Mouse (Mus musculus): ENCODE data around the gene Hist1h4h. TPM values are rescaled to one million over a fixed set of nuclear protein-coding genes. Genes with fewer than 3 reads are reported as not detected.
"Not testable (repeated sequence)": the region's sequence is repeated elsewhere in the genome, so short reads cannot be mapped to it uniquely, and the experiment has no call there.

The Hist1h4h gene
- total RNA-seq, 2 experiments from 2014 or later: 743 to 812 TPM

DNA sequence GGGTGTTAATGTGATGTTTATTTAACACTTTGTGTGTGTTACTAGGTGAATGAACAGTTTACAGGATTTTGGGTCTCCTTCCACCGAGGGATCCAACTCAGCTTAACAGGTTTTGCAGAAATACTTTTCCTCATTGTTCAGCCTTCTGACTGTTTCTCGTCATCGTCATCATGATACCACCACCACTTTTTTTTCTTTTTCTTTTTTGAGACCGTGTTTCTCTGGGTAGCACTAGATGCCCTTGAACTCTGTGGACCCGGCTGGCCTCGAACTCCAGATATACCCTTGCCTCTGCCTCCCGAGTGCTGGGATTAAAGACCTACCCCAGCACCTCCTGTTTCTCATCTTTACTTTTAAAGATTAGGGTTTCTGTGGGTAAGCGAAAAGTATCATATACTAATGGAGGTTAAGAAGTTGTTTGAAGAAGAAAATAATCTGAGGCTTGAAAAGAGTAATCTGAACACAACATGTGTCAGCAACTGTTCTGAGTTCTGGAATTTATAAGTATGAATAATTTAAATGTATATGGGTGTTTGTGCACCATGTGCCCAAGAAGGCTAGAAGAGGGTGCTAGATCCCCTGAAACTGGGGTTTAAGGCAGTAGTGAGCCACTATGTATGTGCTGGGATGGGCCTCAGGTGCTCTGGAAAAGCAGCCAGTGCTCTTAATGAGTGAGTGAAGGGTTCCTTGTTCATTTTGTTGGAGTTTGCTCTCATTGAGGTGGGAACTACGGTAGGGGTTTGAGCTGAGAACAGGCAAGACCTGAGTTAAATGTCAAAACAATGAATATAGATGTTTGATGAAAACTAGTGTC, 1.6 kb downstream of the Hist1h4h start:
- intact Hi-C loops (cut with DNase I): loop anchor here (5.0 to 10.0 kb wide), 3 partner anchors 50 to 1490 kb away; partner anchors contain the start of genes Hist1h2ag, Hist1h2bb, Hist1h2bj and Hist1h3c
- no peak for DNase-seq

DNA sequence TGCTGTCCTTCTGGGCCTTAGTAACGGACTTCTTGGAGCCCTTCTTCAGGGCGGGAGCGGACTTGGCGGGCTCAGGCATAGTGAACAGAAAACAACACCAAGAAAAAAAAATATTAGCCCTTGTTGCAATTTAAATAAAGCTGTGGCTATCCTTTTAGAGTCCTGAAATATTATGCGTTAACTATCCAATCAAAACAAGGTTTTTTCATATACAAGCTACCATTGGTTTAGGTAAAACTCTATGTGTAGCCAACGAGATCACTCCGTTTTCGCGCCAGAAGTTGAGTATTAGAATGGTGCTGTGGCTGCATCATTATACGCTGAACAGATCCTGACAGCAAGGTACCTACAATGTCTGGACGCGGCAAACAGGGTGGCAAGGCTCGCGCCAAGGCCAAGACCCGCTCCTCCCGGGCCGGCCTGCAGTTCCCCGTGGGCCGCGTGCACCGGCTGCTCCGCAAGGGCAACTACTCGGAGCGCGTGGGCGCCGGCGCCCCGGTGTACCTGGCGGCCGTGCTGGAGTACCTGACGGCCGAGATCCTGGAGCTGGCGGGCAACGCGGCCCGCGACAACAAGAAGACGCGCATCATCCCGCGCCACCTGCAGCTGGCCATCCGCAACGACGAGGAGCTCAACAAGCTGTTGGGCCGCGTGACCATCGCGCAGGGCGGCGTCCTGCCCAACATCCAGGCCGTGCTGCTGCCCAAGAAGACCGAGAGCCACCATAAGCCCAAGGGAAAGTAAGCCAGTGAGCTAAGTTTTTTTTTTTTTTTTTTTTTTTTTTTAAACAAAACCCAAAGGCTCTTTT, 2.9 kb downstream of the Hist1h4h start, which contains the start of gene Hist1h2af:
Gene Hist1h2af, plus strand, starts transcription at position 347 of the 808 bp plus-strand sequence.
- intact Hi-C loops (cut with DNase I): loop anchor here (5.0 to 10.0 kb wide), 3 partner anchors 49 to 1491 kb away; partner anchors contain the start of genes Hist1h2ag, Hist1h2bb, Hist1h2bj and Hist1h3c

GRCm38 (mm10) chr13:23534368-23535131, 3.7 kb downstream of the Hist1h4h start:
- intact Hi-C loops (cut with DNase I): loop anchor here (5.0 to 10.0 kb wide), 3 partner anchors 48 to 1492 kb away; partner anchors contain the start of genes Hist1h2ag, Hist1h2bb, Hist1h2bj and Hist1h3c
- no peak for DNase-seq

More for the DNA sequence above, 2.9 kb downstream of the Hist1h4h start, which contains the start of gene Hist1h2af:
- DNase-seq: peak; percentile 77 to 79

DNA sequence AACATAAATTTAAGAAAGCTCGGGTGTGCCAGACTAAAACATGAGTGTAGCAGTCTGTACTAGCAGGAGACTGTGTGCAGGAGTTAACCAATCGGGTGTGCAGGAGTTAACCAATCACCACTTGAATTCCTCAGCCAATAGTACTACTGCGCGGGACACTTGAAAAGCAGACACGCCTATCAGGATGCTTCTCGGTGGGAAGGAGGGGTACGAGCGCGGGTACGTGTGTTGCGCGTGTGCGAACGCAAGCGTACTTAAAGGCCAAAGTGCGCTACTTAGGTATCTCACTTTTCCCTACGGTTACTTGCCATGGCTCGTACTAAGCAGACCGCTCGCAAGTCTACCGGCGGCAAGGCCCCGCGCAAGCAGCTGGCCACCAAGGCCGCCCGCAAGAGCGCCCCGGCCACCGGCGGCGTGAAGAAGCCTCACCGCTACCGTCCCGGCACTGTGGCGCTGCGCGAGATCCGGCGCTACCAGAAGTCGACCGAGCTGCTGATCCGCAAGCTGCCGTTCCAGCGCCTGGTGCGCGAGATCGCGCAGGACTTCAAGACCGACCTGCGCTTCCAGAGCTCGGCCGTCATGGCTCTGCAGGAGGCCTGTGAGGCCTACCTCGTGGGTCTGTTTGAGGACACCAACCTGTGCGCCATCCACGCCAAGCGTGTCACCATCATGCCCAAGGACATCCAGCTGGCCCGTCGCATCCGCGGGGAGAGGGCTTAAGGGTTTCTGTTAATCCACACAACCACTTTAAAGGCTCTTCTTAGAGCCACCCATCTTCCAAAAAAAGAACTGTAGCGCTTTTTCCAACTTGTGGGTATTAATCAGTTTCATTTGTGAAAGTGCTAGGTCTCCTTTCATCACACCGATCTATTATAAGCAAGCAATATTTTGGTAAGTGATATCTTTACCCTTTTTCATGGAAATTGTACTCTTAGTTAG, 4.6 kb downstream of the Hist1h4h start, which contains the start of gene Hist1h3g:
Gene Hist1h3g, plus strand, starts transcription at position 286 of the 939 bp plus-strand sequence.
- intact Hi-C loops (cut with DNase I): loop anchor here (10.0 kb wide), 1 partner anchor 209 kb away; the partner anchor contains the start of genes Hist1h2bb and Hist1h3c
- peak; percentile 92 to 93 for DNase-seq

- no peak for DNase-seq
- intact Hi-C loops (cut with DNase I): loop anchor here (10.0 kb wide), 1 partner anchor 209 kb away; the partner anchor contains the start of genes Hist1h2bb and Hist1h3c
These were observed 5.4 kb downstream of the Hist1h4h start for GRCm38 (mm10) chr13:23536076-23536822.

DNA sequence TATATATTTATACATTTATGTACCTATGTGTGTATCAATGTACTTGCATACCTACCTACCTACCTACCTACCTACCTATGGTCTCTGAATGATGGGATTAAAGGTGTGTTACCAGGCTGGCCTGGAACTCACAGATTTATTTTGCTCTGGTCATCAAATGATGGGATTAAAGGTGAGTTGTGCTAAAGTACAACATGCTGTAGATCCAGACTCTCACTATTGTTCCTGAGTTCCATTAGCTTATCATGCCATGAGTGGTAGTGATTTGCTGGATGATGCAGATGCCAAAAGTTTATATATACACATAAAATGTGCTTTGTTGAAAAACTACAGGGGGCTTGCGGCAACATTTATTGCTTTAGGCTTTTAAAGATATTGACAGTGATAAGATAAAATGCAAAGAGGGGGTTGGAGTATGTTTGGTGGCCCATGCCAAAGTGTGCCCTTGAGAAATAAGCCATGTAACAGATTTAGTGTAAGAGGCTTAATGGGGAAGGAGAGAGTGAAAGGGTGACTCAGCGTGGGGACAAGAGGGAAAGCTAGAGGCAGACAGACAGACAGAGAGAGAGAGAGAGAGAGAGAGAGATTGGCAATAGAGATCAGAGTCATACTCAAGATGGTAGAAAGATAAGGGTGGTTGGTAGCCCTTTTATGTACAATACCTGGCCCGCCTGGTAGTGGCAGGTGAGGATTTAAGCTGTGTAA, 6.3 kb downstream of the Hist1h4h start:
- no peak for DNase-seq
- intact Hi-C loops (cut with DNase I): loop anchor here (10.0 kb wide), 1 partner anchor 208 kb away; the partner anchor contains the start of genes Hist1h2bb and Hist1h3c

- DNase-seq: no peak
- intact Hi-C loops (cut with DNase I): loop anchor here (10.0 kb wide), 1 partner anchor 207 kb away; the partner anchor contains the start of genes Hist1h2bb and Hist1h3c
These were observed 7.4 kb downstream of the Hist1h4h start for GRCm38 (mm10) chr13:23538249-23538648.

DNA sequence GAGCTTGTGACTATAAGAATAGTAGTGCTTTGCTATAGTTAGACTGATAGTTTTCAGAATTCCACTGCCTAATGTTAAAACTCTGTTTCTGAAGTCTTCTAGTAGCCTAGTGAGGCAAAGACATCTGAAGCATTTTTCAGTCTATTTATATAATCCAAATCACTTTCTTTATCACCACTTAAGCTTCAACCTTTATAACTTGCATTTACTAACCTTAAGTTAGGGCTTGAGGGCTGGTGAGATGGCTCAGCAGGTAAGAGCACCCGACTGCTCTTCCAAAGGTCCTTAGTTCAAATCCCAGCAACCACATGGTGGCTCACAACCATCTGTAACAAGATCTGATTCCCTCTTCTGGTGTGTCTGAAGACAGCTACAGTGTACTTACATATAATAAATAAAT, 9.0 kb downstream of the Hist1h4h start:
- intact Hi-C loops (cut with DNase I): loop anchor here (10.0 kb wide), 1 partner anchor 205 kb away; the partner anchor contains the start of genes Hist1h2bb and Hist1h3c
- DNase-seq: not testable (repeated sequence)

DNA sequence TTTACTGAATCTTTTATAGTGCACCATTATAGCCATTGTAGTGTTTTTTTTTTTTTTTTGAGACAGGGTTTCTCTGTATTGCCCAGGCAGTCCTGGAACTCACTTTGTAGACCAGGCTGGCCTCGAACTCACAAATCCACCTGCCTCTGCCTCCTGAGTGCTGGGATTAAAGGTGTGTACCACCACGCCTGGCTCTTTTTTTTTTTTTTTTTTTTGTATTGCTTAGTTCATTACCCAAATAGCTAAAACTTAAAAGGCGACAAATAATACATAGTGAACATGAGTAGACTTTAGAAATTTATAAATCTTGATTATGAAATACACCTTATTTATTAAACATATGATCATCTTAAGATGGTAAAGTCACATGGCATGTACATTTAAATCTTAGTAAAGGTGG, 10.6 kb downstream of the Hist1h4h start:
- intact Hi-C loops (cut with DNase I): no loop called here
- DNase-seq: no peak

GRCm38 (mm10) chr13:23542225-23542980, 11.6 kb downstream of the Hist1h4h start:
- not testable (repeated sequence) for DNase-seq

DNA sequence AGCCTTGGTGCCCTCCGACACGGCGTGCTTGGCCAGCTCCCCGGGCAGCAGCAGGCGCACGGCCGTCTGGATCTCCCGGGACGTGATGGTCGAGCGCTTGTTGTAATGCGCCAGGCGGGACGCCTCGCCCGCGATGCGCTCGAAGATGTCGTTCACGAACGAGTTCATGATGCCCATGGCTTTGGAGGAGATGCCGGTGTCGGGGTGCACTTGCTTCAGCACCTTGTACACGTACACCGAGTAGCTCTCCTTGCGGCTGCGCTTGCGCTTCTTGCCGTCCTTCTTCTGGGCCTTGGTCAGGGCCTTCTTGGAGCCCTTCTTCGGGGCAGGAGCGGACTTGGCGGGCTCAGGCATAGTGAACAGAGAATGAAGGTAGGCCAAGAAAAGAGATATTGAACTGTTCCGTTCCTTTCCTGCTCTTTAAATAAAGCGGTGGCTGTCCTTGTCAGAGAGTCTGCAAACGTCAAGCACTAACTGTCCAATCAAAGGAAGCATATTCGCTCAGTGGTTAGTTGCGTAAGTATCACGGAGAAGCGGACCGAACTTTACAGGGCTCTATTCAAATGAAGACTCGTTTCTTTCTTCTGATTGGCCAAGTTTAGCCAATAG, 12.3 kb downstream of the Hist1h4h start, which contains the start of gene Hist1h2bh:
Gene Hist1h2bh, minus strand, starts transcription at position 394 of the 609 bp plus-strand sequence.
- DNase-seq: peak; percentile 85 to 86
- intact Hi-C loops (cut with DNase I): not testable (repeated sequence)

More at GRCm38 (mm10) chr13:23542225-23542980, 11.6 kb downstream of the Hist1h4h start:
- intact Hi-C loops (cut with DNase I): not testable (repeated sequence)

- DNase-seq: peak; percentile 87 to 88
- intact Hi-C loops (cut with DNase I): no loop called here
These were observed 13.3 kb downstream of the Hist1h4h start, which contains the start of gene Hist1h3f for GRCm38 (mm10) chr13:23543965-23544786. TSS of gene Hist1h3f (plus strand) at chr13:23544052.

- intact Hi-C loops (cut with DNase I): not testable (repeated sequence)
These were observed 13.9 kb downstream of the Hist1h4h start for GRCm38 (mm10) chr13:23544787-23545120.

GRCm38 (mm10) chr13:23546694-23547093, 15.8 kb downstream of the Hist1h4h start:
- intact Hi-C loops (cut with DNase I): no loop called here
- no peak for DNase-seq

More at GRCm38 (mm10) chr13:23544787-23545120, 13.9 kb downstream of the Hist1h4h start:
- DNase-seq: peak in 1 of 2 experiments; percentile 25

- intact Hi-C loops (cut with DNase I): no loop called here
- DNase-seq: peak in 1 of 2 experiments; percentile 4
These were observed 19.9 kb downstream of the Hist1h4h start for GRCm38 (mm10) chr13:23550761-23551145.
